12 mouse cellular contexts compared by ENCODE assay signal in the genomic region with DNA sequence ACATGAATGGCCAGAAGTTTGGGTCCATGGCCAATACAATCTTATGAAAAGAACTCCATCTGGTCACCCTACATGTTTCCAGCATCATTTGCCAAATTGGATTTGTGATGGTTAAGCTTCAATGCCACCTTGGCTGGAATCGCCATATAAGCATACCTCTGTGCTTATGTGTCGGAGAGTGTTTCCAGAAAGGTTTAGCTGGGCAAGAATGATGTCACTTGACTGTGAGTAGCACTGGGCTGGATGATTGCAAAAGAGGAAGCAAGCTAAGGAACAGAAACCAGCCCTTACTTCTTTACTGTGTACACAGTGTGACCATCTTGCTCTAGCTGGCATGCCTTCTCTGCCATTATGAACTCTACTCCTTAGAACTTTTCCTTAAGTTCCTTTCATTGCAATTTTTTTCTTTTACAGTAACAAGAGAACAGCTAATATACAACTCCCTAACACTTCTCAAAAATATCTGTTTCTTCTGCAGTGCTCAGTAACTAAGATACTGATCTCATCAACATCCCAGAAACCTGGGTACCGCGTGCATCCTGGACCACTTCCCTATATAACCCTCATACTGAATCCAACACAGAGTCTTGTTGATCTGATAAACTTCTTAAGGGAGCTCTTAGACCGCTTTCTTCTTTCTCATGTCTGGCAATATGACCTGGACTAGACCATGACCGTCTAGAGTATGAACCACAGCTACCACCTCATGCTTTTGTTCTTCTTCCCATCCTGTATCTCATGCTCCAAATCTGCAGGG.
A peak's percentile ranks its signal among the peaks of the same experiment; 100 is the strongest.
DNase-seq lines count a peak whose midpoint lies in the region; ATAC-seq and TF ChIP-seq lines count a peak whose summit lies in the region.
"Had no signal": no experiment of that assay in that cellular context is flagged by ENCODE, and none has a peak within 500 bp of the region (broad histone marks: within the 10 kb centered on the region; RNA-seq: fewer than 3 reads in every experiment).

No protein-coding gene starts in this region.

- no peaks in the 10 kb centered on the region for H3K79me2 ChIP-seq in liver, adult 2 months (ENCODE audit: control insufficient read depth, insufficient read depth, low read length)

- TF ChIP-seq CTCF in liver, adult 2 months (IDR thresholded peaks at IDR 0.05; ENCODE audit: low read depth, low read length) = no peak
- no peak for TF ChIP-seq CTCF in Patski (IDR thresholded peaks at IDR 0.05)

- in situ Hi-C loops in Patski (cut with MboI; ENCODE audit: low pct_unique_long_range_greater_than_20kb) = no loop called here

- peaks cover 19% of the 10 kb centered on the region for H3K4me1 ChIP-seq in liver, adult 2 months (ENCODE audit: control insufficient read depth, insufficient read depth, low read length)
- H3K4me1 ChIP-seq in liver, embryonic 12.5 days = peaks cover 10% of the 10 kb centered on the region; the same call in 1 of the 2 replicates

- H3K9ac ChIP-seq in liver, adult 2 months (ENCODE audit: low read depth, low read length) = no peak overlapping the region
- no peak overlapping the region for H3K9ac ChIP-seq in liver, embryonic 12.5 days
- H3K9ac ChIP-seq: kidney, embryonic 15.5 days; lung, embryonic 15.5 days; midbrain, embryonic 15.5 days; stomach, embryonic 15.5 days had no signal

- H3K9me3 ChIP-seq in liver, embryonic 12.5 days (replicated peaks) = no peaks in the 10 kb centered on the region
- H3K9me3 ChIP-seq: kidney, embryonic 15.5 days; lung, embryonic 15.5 days; midbrain, embryonic 15.5 days; stomach, embryonic 15.5 days had no signal

- no peak overlapping the region for H3K27ac ChIP-seq in liver, adult 2 months (replicated peaks; ENCODE audit: insufficient read depth, low read depth, low read length)
- no peak overlapping the region for H3K27ac ChIP-seq in liver, embryonic 12.5 days
- H3K27ac ChIP-seq: kidney, embryonic 15.5 days; lung, embryonic 15.5 days; midbrain, embryonic 15.5 days; stomach, embryonic 15.5 days had no signal

- no peak for ATAC-seq in liver, embryonic 12.5 days
- ATAC-seq in Patski = peak; percentile 54
- peak; percentile 85 for ATAC-seq in megakaryocyte progenitor cell, adult 5-6 weeks (replicated peaks; ENCODE audit: poor library complexity)
- ATAC-seq: midbrain, embryonic 15.5 days had no signal

- H3K36me3 ChIP-seq in liver, adult 2 months (ENCODE audit: control insufficient read depth, insufficient read depth, low read length) = no peaks in the 10 kb centered on the region
- H3K36me3 ChIP-seq in liver, embryonic 12.5 days = no peaks in the 10 kb centered on the region
- H3K36me3 ChIP-seq: kidney, embryonic 15.5 days; lung, embryonic 15.5 days; midbrain, embryonic 15.5 days; stomach, embryonic 15.5 days had no signal

- POLR2A ChIA-PET in Patski (lab: Charles Lee) = interaction anchor here (0.6 to 0.9 kb wide), 2 partner anchors 12 to 95 kb away, joined by 4 to 5 read pairs; no protein-coding TSS in a partner anchor

- peak; percentile 31 for DNase-seq in liver, adult 2 months (ENCODE audit: extremely low read depth, low read depth, low spot score)
- DNase-seq in B cell, adult 2 months = peak; percentile 56 to 62
- no peak for DNase-seq in Patski (ENCODE audit: low read depth, low spot score)
- no peak for DNase-seq in gastrocnemius, adult 18-20 months (ENCODE audit: low spot score)
- DNase-seq in thymus, adult 18-20 months = no peak
- DNase-seq: left cerebral cortex, postnatal 4 days had no signal

- WGBS in liver, adult 2 months = 89% methylated on average over 6 of the region's 6 CpGs
- WGBS in liver, embryonic 12.5 days (ENCODE audit: insufficient replicate concordance) = 64% methylated on average over 6 of the region's 6 CpGs

- H3K4me2 ChIP-seq in liver, embryonic 12.5 days = no peak overlapping the region
- H3K4me2 ChIP-seq: kidney, embryonic 15.5 days; lung, embryonic 15.5 days; midbrain, embryonic 15.5 days; stomach, embryonic 15.5 days had no signal

- no peak for TF ChIP-seq POLR2A in liver, adult 2 months (IDR thresholded peaks at IDR 0.05; ENCODE audit: extremely low read depth, insufficient read depth, low read length)

- CTCF ChIA-PET in Patski (lab: Charles Lee) = interaction anchor here (0.9 to 1.6 kb wide), 3 partner anchors 18 to 46 kb away, joined by 3 to 4 read pairs (median 3); no protein-coding TSS in a partner anchor

- H3K4me3 ChIP-seq in liver, adult 2 months (ENCODE audit: insufficient read depth, low read depth, low read length) = no peak overlapping the region
- H3K4me3 ChIP-seq in liver, embryonic 12.5 days = no peak overlapping the region
- H3K4me3 ChIP-seq: kidney, embryonic 15.5 days; lung, embryonic 15.5 days; midbrain, embryonic 15.5 days; stomach, embryonic 15.5 days had no signal

- H3K27me3 ChIP-seq in liver, adult 2 months (ENCODE audit: control insufficient read depth, insufficient read depth, low read length) = no peaks in the 10 kb centered on the region
- no peaks in the 10 kb centered on the region for H3K27me3 ChIP-seq in liver, embryonic 12.5 days (replicated peaks)
- no peaks in the 10 kb centered on the region for H3K27me3 ChIP-seq in Patski
- H3K27me3 ChIP-seq: kidney, embryonic 15.5 days; lung, embryonic 15.5 days; midbrain, embryonic 15.5 days; stomach, embryonic 15.5 days had no signal

Comparison
In these comparisons a context has a peak if more than half of its experiments do, and no peak if none do; other contexts are left out.
1. DNase-seq: peak in liver, adult 2 months (single experiment) and B cell, adult 2 months (2 of 2); none in Patski (single experiment), gastrocnemius, adult 18-20 months (single experiment) and thymus, adult 18-20 months (0 of 2).